Mouse (Mus musculus): ENCODE data around the gene Ldlrad2. TPM values are rescaled to one million over a fixed set of nuclear protein-coding genes. Genes with fewer than 3 reads are reported as not detected.

Gene Ldlrad2
- polyA plus RNA-seq (2014; fragmentation: Nextera tagmentation; extraction: Ambion mirVana) = not detected in 2 replicates

DNA sequence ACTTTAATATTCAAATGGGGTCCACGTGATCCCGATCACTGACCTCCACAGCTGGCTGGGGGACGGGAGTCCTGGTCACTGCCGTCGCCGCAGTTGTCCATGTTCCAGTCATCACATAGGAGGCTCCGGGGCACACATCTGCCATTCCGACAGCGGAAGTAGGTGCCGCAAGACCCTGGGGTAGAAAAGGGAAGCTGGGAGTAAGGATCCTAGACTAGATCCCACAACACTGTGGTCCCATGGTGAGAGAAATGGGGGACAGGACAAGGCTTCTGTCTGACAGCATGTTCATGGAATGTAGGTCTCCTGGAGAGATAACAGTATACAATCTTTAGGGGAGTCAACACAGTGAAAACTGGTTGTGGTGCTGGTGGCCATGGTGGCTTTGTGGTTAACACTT, at the start of gene Ldlrad2:
Gene Ldlrad2 (minus strand): TSS at position 101 of the 400 bp plus-strand sequence.
- peaks cover 1% of the 10 kb centered on the region; the same call in 1 of the 2 replicates for H3K27me3 ChIP-seq (ENCODE audit: control insufficient read depth, insufficient read depth, low read length)
- no peaks in the 10 kb centered on the region for H3K4me1 ChIP-seq (ENCODE audit: control insufficient read depth, insufficient read depth, low read length)
- H3K4me3 ChIP-seq (ENCODE audit: low read depth, low read length) = no peak within 1 kb of the TSS
- ATAC-seq (ENCODE audit: insufficient number of reproducible peaks, low FRiP score, low TSS enrichment, low read depth) = no peak
- H3K27ac ChIP-seq (replicated peaks; ENCODE audit: low read depth, low read length) = no peak within 1 kb of the TSS
- H3K4me2 ChIP-seq (ENCODE audit: low read depth, severe bottlenecking) = no peak within 1 kb of the TSS
- H3K9ac ChIP-seq (ENCODE audit: low read length) = no peak within 1 kb of the TSS
- H3K9me3 ChIP-seq (ENCODE audit: control insufficient read depth, low read length) = no peaks in the 10 kb centered on the region
- WGBS = 88% methylated on average over 10 of the region's 10 CpGs
- H3K36me3 ChIP-seq (ENCODE audit: control insufficient read depth, insufficient read depth, low read length) = peaks cover 3% of the 10 kb centered on the region; the same call in 1 of the 2 replicates
- no peak for DNase-seq (ENCODE audit: low spot score)

- Histone ChIP-seq H3K9me3 (ENCODE audit: control insufficient read depth, low read length) (no peaks in the 10 kb centered on the region), H3K27ac (replicated peaks; ENCODE audit: low read depth, low read length) (no peak overlapping the region), H3K9ac (ENCODE audit: low read length) (no peak overlapping the region), H3K4me3 (ENCODE audit: low read depth, low read length) (no peak overlapping the region), H3K36me3 (ENCODE audit: control insufficient read depth, insufficient read depth, low read length) (peaks cover 13% of the 10 kb centered on the region), H3K4me2 (ENCODE audit: low read depth, severe bottlenecking) (no peak overlapping the region), H3K27me3 (ENCODE audit: control insufficient read depth, insufficient read depth, low read length) (no peaks in the 10 kb centered on the region), H3K4me1 (ENCODE audit: control insufficient read depth, insufficient read depth, low read length) (no peaks in the 10 kb centered on the region)
- 94% methylated on average over 8 of the region's 8 CpGs for WGBS
- ATAC-seq (ENCODE audit: insufficient number of reproducible peaks, low FRiP score, low TSS enrichment, low read depth) (no peak), DNase-seq (ENCODE audit: low spot score) (no peak)
These were observed 48.5 kb upstream of the Ldlrad2 start for GRCm38 (mm10) chr4:137622847-137623246.

GRCm38 (mm10) chr4:137610256-137610655, 35.9 kb upstream of the Ldlrad2 start:
- peaks cover 44% of the 10 kb centered on the region for H3K36me3 ChIP-seq (ENCODE audit: control insufficient read depth, insufficient read depth, low read length)
- WGBS = 79% methylated on average over 15 of the region's 15 CpGs

DNA sequence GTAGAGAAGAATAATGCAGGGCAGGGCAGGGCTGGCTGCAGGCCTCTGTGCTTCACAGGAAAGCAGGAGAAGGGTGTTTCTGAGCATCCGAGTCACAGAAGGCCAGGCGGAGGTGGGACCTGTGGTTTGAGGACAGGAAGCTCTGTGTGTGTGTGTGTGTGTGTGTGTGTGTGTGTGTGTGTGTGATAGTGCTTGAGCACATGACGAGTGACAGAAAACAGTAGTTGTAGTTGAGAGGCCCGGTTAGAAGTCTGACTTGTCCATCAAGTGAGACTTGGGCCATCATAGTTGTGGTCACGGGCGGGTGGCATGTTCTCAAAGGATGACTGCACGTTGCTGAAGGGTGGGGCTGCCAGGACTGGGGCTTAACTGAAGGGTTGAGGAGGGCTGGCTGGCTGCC, 35.3 kb upstream of the Ldlrad2 start:
- no peak for ATAC-seq (ENCODE audit: insufficient number of reproducible peaks, low FRiP score, low TSS enrichment, low read depth)
- WGBS = 90% methylated on average over 7 of the region's 7 CpGs

More at GRCm38 (mm10) chr4:137610256-137610655, 35.9 kb upstream of the Ldlrad2 start:
- H3K4me3 ChIP-seq (ENCODE audit: low read depth, low read length) = no peak overlapping the region
- DNase-seq (ENCODE audit: low spot score) (no peak), ATAC-seq (ENCODE audit: insufficient number of reproducible peaks, low FRiP score, low TSS enrichment, low read depth) (no peak)
- no peaks in the 10 kb centered on the region for H3K4me1 ChIP-seq (ENCODE audit: control insufficient read depth, insufficient read depth, low read length)
- no peaks in the 10 kb centered on the region for H3K27me3 ChIP-seq (ENCODE audit: control insufficient read depth, insufficient read depth, low read length)
- H3K9me3 ChIP-seq (ENCODE audit: control insufficient read depth, low read length) = no peaks in the 10 kb centered on the region
- H3K9ac ChIP-seq (ENCODE audit: low read length) = no peak overlapping the region
- no peak overlapping the region for H3K27ac ChIP-seq (replicated peaks; ENCODE audit: low read depth, low read length)
- H3K4me2 ChIP-seq (ENCODE audit: low read depth, severe bottlenecking) = no peak overlapping the region

GRCm38 (mm10) chr4:137609281-137609680, 34.9 kb upstream of the Ldlrad2 start:
- Histone ChIP-seq H3K4me2 (ENCODE audit: low read depth, severe bottlenecking) (no peak overlapping the region), H3K27ac (replicated peaks; ENCODE audit: low read depth, low read length) (no peak overlapping the region), H3K4me3 (ENCODE audit: low read depth, low read length) (no peak overlapping the region), H3K36me3 (ENCODE audit: control insufficient read depth, insufficient read depth, low read length) (peaks cover 45% of the 10 kb centered on the region), H3K9ac (ENCODE audit: low read length) (no peak overlapping the region), H3K9me3 (ENCODE audit: control insufficient read depth, low read length) (no peaks in the 10 kb centered on the region), H3K27me3 (ENCODE audit: control insufficient read depth, insufficient read depth, low read length) (no peaks in the 10 kb centered on the region), H3K4me1 (ENCODE audit: control insufficient read depth, insufficient read depth, low read length) (no peaks in the 10 kb centered on the region)
- WGBS = 84% methylated on average over 7 of the region's 7 CpGs
- ATAC-seq (ENCODE audit: insufficient number of reproducible peaks, low FRiP score, low TSS enrichment, low read depth) = no peak
- DNase-seq (ENCODE audit: low spot score) = no peak

More for the DNA sequence above, 35.3 kb upstream of the Ldlrad2 start:
- Histone ChIP-seq H3K27ac (replicated peaks; ENCODE audit: low read depth, low read length) (no peak overlapping the region), H3K4me3 (ENCODE audit: low read depth, low read length) (no peak overlapping the region), H3K9ac (ENCODE audit: low read length) (no peak overlapping the region), H3K27me3 (ENCODE audit: control insufficient read depth, insufficient read depth, low read length) (no peaks in the 10 kb centered on the region), H3K4me2 (ENCODE audit: low read depth, severe bottlenecking) (no peak overlapping the region), H3K36me3 (ENCODE audit: control insufficient read depth, insufficient read depth, low read length) (peaks cover 43% of the 10 kb centered on the region), H3K9me3 (ENCODE audit: control insufficient read depth, low read length) (no peaks in the 10 kb centered on the region), H3K4me1 (ENCODE audit: control insufficient read depth, insufficient read depth, low read length) (no peaks in the 10 kb centered on the region)
- no peak for DNase-seq (ENCODE audit: low spot score)

DNA sequence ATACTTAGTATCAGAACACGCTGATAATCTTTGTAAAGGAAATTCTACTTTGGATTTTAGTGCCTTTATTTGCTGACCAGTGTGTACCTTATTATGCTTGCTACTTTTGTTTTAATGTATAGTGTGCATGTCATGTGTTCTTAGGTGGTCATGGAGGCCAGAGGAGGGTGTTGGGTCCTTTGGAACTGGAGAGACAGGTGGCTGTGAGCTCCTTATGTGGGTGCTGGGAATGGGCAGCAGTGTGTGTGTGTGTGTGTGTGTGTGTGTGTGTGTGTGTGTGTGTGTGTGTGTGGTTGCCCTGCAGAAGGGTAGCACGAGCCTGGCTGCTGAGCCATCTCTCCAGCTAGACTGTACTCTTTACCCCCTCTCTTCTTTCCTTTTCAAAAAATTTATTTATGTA, 32.7 kb upstream of the Ldlrad2 start:
- 97% methylated on average over 2 of the region's 2 CpGs for WGBS
- DNase-seq (ENCODE audit: low spot score) (no peak), ATAC-seq (ENCODE audit: insufficient number of reproducible peaks, low FRiP score, low TSS enrichment, low read depth) (no peak)
- Histone ChIP-seq H3K9ac (ENCODE audit: low read length) (no peak overlapping the region), H3K27me3 (ENCODE audit: control insufficient read depth, insufficient read depth, low read length) (no peaks in the 10 kb centered on the region), H3K4me1 (ENCODE audit: control insufficient read depth, insufficient read depth, low read length) (no peaks in the 10 kb centered on the region), H3K36me3 (ENCODE audit: control insufficient read depth, insufficient read depth, low read length) (peaks cover 36% of the 10 kb centered on the region), H3K9me3 (ENCODE audit: control insufficient read depth, low read length) (no peaks in the 10 kb centered on the region), H3K4me2 (ENCODE audit: low read depth, severe bottlenecking) (no peak overlapping the region), H3K27ac (replicated peaks; ENCODE audit: low read depth, low read length) (no peak overlapping the region), H3K4me3 (ENCODE audit: low read depth, low read length) (no peak overlapping the region)

DNA sequence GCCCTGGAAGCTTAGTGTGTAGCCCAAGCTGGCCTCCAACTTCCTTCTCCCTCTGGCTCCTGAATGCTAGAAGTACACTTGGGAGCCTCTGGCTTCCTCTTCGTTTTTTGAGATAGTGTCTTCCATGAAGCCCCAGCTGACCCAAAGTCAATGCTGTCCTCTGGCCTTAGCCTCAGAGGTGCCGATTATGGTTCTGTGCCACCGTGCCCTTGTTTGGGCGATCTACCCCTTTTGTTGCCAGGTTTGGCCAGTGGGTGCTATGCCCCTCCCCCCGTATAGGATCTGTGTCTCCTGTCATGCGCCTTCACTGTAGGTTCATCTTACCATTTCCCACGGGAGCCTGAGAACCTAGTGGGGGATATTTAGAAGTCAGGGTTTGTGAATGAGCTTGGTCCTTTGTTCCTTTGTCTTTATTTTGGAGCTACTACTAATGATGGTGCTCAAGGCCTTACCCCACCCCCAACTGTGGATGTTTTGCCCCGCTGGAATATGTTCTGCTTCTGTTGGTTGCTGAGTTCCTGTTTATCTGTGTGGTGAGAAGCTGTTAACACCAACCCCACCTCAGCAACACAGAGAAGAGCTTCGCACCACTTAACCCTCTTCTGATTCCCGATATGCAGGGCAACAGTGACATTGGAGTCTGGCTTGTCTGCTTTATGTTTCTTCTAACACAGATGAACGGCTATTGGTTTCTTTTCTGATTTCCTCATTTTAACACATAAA, 29.2 kb upstream of the Ldlrad2 start:
- 90% methylated on average over 11 of the region's 11 CpGs for WGBS
- peaks cover 18% of the 10 kb centered on the region for H3K36me3 ChIP-seq (ENCODE audit: control insufficient read depth, insufficient read depth, low read length)
- no peaks in the 10 kb centered on the region for H3K9me3 ChIP-seq (ENCODE audit: control insufficient read depth, low read length)
- ATAC-seq (ENCODE audit: insufficient number of reproducible peaks, low FRiP score, low TSS enrichment, low read depth) (no peak), DNase-seq (ENCODE audit: low spot score) (no peak)
- H3K27ac ChIP-seq (replicated peaks; ENCODE audit: low read depth, low read length) = no peak overlapping the region
- H3K4me2 ChIP-seq (ENCODE audit: low read depth, severe bottlenecking) = no peak overlapping the region
- H3K9ac ChIP-seq (ENCODE audit: low read length) = no peak overlapping the region
- H3K4me3 ChIP-seq (ENCODE audit: low read depth, low read length) = no peak overlapping the region
- no peaks in the 10 kb centered on the region for H3K27me3 ChIP-seq (ENCODE audit: control insufficient read depth, insufficient read depth, low read length)
- H3K4me1 ChIP-seq (ENCODE audit: control insufficient read depth, insufficient read depth, low read length) = peaks cover 7% of the 10 kb centered on the region; the same call in 1 of the 2 replicates

DNA sequence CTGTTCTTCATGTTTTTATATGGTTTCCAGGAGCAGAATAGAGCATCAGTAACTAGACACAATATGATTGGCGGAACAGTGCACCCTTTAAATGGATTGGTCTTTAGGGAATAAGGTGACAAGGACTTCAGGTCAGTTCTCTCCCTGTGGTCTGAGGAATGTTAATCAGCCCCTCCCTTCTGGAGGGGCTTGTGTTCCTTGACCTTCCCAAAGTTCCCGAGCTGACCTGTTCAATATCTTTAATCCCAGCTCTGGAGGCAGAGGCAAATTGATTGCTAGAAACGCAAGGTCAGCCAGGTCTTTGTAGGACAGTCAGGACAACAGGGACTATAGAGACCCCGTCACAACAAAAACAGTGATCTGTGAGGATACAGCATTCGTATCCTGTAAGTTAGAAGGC, 24.2 kb upstream of the Ldlrad2 start:
- DNase-seq (ENCODE audit: low spot score) = no peak
- no peak overlapping the region for H3K4me2 ChIP-seq (ENCODE audit: low read depth, severe bottlenecking)
- H3K27me3 ChIP-seq (ENCODE audit: control insufficient read depth, insufficient read depth, low read length) = no peaks in the 10 kb centered on the region
- H3K4me1 ChIP-seq (ENCODE audit: control insufficient read depth, insufficient read depth, low read length) = peaks cover 15% of the 10 kb centered on the region
- WGBS = 78% methylated on average over 5 of the region's 5 CpGs
- H3K9me3 ChIP-seq (ENCODE audit: control insufficient read depth, low read length) = no peaks in the 10 kb centered on the region
- no peak overlapping the region for H3K4me3 ChIP-seq (ENCODE audit: low read depth, low read length)
- no peak overlapping the region for H3K9ac ChIP-seq (ENCODE audit: low read length)
- no peaks in the 10 kb centered on the region for H3K36me3 ChIP-seq (ENCODE audit: control insufficient read depth, insufficient read depth, low read length)
- ATAC-seq (ENCODE audit: insufficient number of reproducible peaks, low FRiP score, low TSS enrichment, low read depth) = no peak
- H3K27ac ChIP-seq (replicated peaks; ENCODE audit: low read depth, low read length) = no peak overlapping the region
